Mouse (Mus musculus) hindbrain, postnatal 0 days (tissue): ENCODE results near the gene Csrp3. TPM values are rescaled to one million over a fixed set of nuclear protein-coding genes. Genes with fewer than 3 reads are reported as not detected.

ENCODE experiments used
- ATAC-seq: fragments of 200-750 bp; cut with Nextera tagmentation; 2 replicates; pipeline ENCODE4 v1.8.0; 2017; ENCODE audit warnings: mild to moderate bottlenecking, moderate TSS enrichment, moderate library complexity
- DNase-seq: peaks from one replicate; pipeline ENCODE4 v3.0.0-alpha.2; 2015; ENCODE audit warnings: low spot score
- H3K27ac ChIP-seq: fragments of 300-500 bp; sonication (generic); 2 replicates; pipeline ENCODE4 v1.5.1; 2014; ENCODE audit warnings: mild to moderate bottlenecking
- H3K27me3 ChIP-seq: fragments of 300-500 bp; sonication (generic); 2 replicates; pipeline ENCODE4 v1.6.1; 2014; ENCODE audit warnings: low read length, mixed read lengths; ENCODE audit not compliant: insufficient read depth
- H3K36me3 ChIP-seq: fragments of 300-500 bp; sonication (generic); 2 replicates; pipeline ENCODE4 v1.6.1; 2014; ENCODE audit warnings: low read length, mixed read lengths; ENCODE audit not compliant: insufficient read depth
- H3K4me1 ChIP-seq: fragments of 300-500 bp; sonication (generic); 2 replicates; pipeline ENCODE4 v1.6.1; 2014; ENCODE audit warnings: antibody characterized with exemption, low read length, mixed read lengths; ENCODE audit not compliant: insufficient read depth
- H3K4me2 ChIP-seq: fragments of 300-500 bp; sonication (generic); 2 replicates; pipeline ENCODE4 v1.6.1; 2014; ENCODE audit warnings: low read depth, mild to moderate bottlenecking, low read length, moderate library complexity, mixed read lengths
- H3K4me3 ChIP-seq: fragments of 300-500 bp; sonication (generic); 2 replicates; pipeline ENCODE4 v1.5.1; 2014; ENCODE audit warnings: low read length
- H3K9ac ChIP-seq: fragments of 300-500 bp; sonication (generic); replicated peaks from 2 replicates; pipeline ENCODE4 v1.6.1; 2014; ENCODE audit warnings: mild to moderate bottlenecking, low read length, moderate library complexity, mixed read lengths
- H3K9me3 ChIP-seq: fragments of 300-500 bp; sonication (generic); 2 replicates; pipeline ENCODE4 v1.6.1; 2016; ENCODE audit warnings: low read length, mixed read lengths
- CTCF ChIP-seq: IDR thresholded peaks from 2 replicates; pipeline ENCODE4 v1.5.1; 2016; ENCODE audit warnings: antibody characterized with exemption, control low read depth, low read depth
- WGBS: fragments of 180-500 bp; shearing (Covaris S2); extraction: QIAGEN DNeasy Blood & Tissue Kit; methylation state at CpG from one replicate; pipeline ENCODE4 v1.1.7; 2014; 5-methylcytosine and 5-hydroxymethylcytosine counted together
- polyA plus RNA-seq: library from polyadenylated mRNA; unstranded; fragments of >200 nt; fragmentation: Nextera tagmentation; extraction: Ambion mirVana; gene quantifications from 2 replicates; pipeline ENCODE4 v1.2.1, GENCODE M21; 2015
- total RNA-seq: library from RNA; depleted of rRNA; stranded (reverse); fragments of >200 nt; gene quantifications from 2 replicates; pipeline ENCODE4 v1.2.3, GENCODE M21; 2014; rRNA removed

Gene Csrp3
- total and polyA plus RNA-seq, 2 experiments from 2014 or later: not detected

DNA sequence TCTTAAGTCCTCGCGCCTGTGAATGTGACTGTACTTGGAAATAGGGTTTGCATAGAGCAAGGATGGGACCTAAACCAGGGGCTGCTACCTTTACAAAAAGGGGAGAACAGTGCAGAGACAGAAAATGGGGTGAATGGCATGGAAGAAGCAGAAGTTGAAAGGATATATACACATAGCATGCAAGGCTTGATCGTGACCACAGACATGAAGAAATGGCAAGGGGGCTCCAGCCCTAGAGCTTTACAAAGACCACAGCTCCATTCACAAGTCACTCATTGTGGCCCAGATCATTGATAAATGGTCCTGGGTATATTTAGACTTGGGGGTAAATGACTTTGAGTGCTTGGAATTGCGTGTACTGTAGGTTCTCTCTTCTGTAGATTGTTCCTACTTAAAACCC lies 65.4 kb downstream of the Csrp3 start:
- H3K27me3 ChIP-seq: no peaks in the 10 kb centered on the region
- no peak overlapping the region for H3K9ac ChIP-seq
- WGBS: 86% methylated on average over 4 of the region's 4 CpGs
- ATAC-seq: no peak
- H3K36me3 ChIP-seq: no peaks in the 10 kb centered on the region
- no peaks in the 10 kb centered on the region for H3K9me3 ChIP-seq
- H3K4me1 ChIP-seq: 0 out of 2 replicates have a peak, but pooled peaks cover 4% of the 10 kb centered on the region
- no peak overlapping the region for H3K4me2 ChIP-seq
- H3K4me3 ChIP-seq: no peak overlapping the region
- DNase-seq: no peak
- H3K27ac ChIP-seq: no peak overlapping the region
- no peak for TF ChIP-seq CTCF

Other genes starting within 250 kb of the Csrp3 start
- not detected in 2 replicates for gene Mrgprb3, start 204.2 kb downstream of the Csrp3 start, total RNA-seq
- gene Mrgprb3, start 204.2 kb downstream of the Csrp3 start, polyA plus RNA-seq: not detected in 2 replicates
- 43.3 and 55.5 TPM in 2 replicates for gene Zdhhc13, start 59.0 kb downstream of the Csrp3 start, total RNA-seq
- 22.6 and 25.5 TPM in 2 replicates for gene Zdhhc13, start 59.0 kb downstream of the Csrp3 start, polyA plus RNA-seq
- 2.6 and 4.8 TPM in 2 replicates for gene E2f8, start 33.6 kb upstream of the Csrp3 start, total RNA-seq
- gene E2f8, start 33.6 kb upstream of the Csrp3 start, polyA plus RNA-seq: 1.8 and 2.0 TPM in 2 replicates
- 61.9 and 64.7 TPM in 2 replicates for gene Nav2, start 60.7 kb upstream of the Csrp3 start, total RNA-seq
- 20.1 and 22.1 TPM in 2 replicates for gene Nav2, start 60.7 kb upstream of the Csrp3 start, polyA plus RNA-seq